Mouse (Mus musculus) ES-E14 (cell line): ENCODE measurements around the gene Hacd3. TPM values are rescaled to one million over a fixed set of nuclear protein-coding genes. Genes with fewer than 3 reads are reported as not detected.
"Not testable (repeated sequence)": the region's sequence is repeated elsewhere in the genome, so short reads cannot be mapped to it uniquely, and the experiment has no call there.

Experiments used
- DNase-seq: peaks from one replicate; pipeline ENCODE4 v3.0.0-alpha.2; 2013; ENCODE audit warnings: low read depth, low spot score
- H3K27ac ChIP-seq: 2 replicates; pipeline ENCODE4 v1.5.1; 2012; ENCODE audit warnings: low read depth, mild to moderate bottlenecking, low read length, moderate library complexity, mixed read lengths; ENCODE audit not compliant: poor library complexity, insufficient read depth, severe bottlenecking
- H3K36me3 ChIP-seq: 2 replicates; pipeline ENCODE4 v1.6.1; 2012; ENCODE audit warnings: mild to moderate bottlenecking, low read length, moderate library complexity, mixed read lengths; ENCODE audit not compliant: control insufficient read depth, poor library complexity, insufficient read depth, severe bottlenecking
- H3K4me1 ChIP-seq, 2 experiments: fragments of 150-350 bp in 1 of 2; sonication (generic) in 1 of 2; 2 replicates each; pipeline ENCODE4 v1.6.1; 2012; ENCODE audit warnings: low read length in 2 of 2, mild to moderate bottlenecking in 1 of 2, mixed read lengths in 1 of 2; ENCODE audit not compliant: control insufficient read depth in 2 of 2, insufficient read depth in 2 of 2, poor library complexity in 1 of 2
- H3K4me3 ChIP-seq, 2 experiments: fragments of 150-350 bp in 1 of 2; sonication (generic) in 1 of 2; 2 replicates each; pipeline ENCODE4 v1.5.1; 2012; ENCODE audit warnings: low read length in 2 of 2, low read depth in 1 of 2, mild to moderate bottlenecking in 1 of 2, mixed read lengths in 1 of 2; ENCODE audit not compliant: insufficient read depth in 1 of 2, poor library complexity in 1 of 2, severe bottlenecking in 1 of 2
- H3K9ac ChIP-seq: 2 replicates; pipeline ENCODE4 v1.6.1; 2012; ENCODE audit warnings: low read depth, mild to moderate bottlenecking, low read length, mixed read lengths; ENCODE audit not compliant: poor library complexity, insufficient read depth, severe bottlenecking
- H3K9me3 ChIP-seq: fragments of 150-350 bp; sonication (generic); 2 replicates; pipeline ENCODE4 v1.6.1; 2012; ENCODE audit warnings: low read depth, mild to moderate bottlenecking, low read length; ENCODE audit not compliant: control insufficient read depth, insufficient read depth
- CHD2 ChIP-seq: IDR thresholded peaks from 2 replicates; pipeline ENCODE4 v1.6.1; 2014; ENCODE audit warnings: mild to moderate bottlenecking, low read depth, low read length, inconsistent platforms
- HCFC1 ChIP-seq: IDR thresholded peaks from 2 replicates; pipeline ENCODE4 v1.6.1; 2012; ENCODE audit warnings: low read length, inconsistent platforms, borderline replicate concordance; ENCODE audit not compliant: insufficient read depth
- MAFK ChIP-seq: IDR thresholded peaks from 2 replicates; pipeline ENCODE4 v1.6.1; 2014; ENCODE audit warnings: mild to moderate bottlenecking, low read depth, low read length, inconsistent platforms; ENCODE audit not compliant: insufficient read depth
- ZC3H11A ChIP-seq: IDR thresholded peaks from 2 replicates; pipeline ENCODE4 v1.6.1; 2012; ENCODE audit warnings: low read depth, mild to moderate bottlenecking, inconsistent platforms, low read length, borderline replicate concordance
- ZNF384 ChIP-seq: IDR thresholded peaks from 2 replicates; pipeline ENCODE4 v1.6.1; 2012; ENCODE audit warnings: low read depth, low read length, inconsistent platforms
- in situ Hi-C, 2 experiments: fragments of 600-800 bp; cut with MboI; formaldehyde crosslinking; loops; one replicate each; pipeline ENCODE4 v1.15.1; 2025; ENCODE audit warnings: low sequenced_read_pairs in 2 of 2, inconsistent platforms in 1 of 2; ENCODE audit not compliant: unreplicated experiment in 2 of 2
- total RNA-seq: library from RNA; depleted of rRNA; stranded (reverse); fragments of 300-350 nt; gene quantifications from 2 replicates; pipeline ENCODE4 v1.2.3, GENCODE M21; 2012

Hacd3 gene
- total RNA-seq, 1 experiment, result 50.1 TPM

- Histone ChIP-seq H3K4me1 (peaks cover 0 to 2% of the 10 kb centered on the region in 2 experiments; a peak in 1 of 4 replicates), H3K9ac (no peak overlapping the region), H3K4me3 (no peak overlapping the region), H3K9me3 (no peaks in the 10 kb centered on the region), H3K27ac (no peak overlapping the region), H3K36me3 (peaks cover 10% of the 10 kb centered on the region; the same call in 1 of the 2 replicates)
- in situ Hi-C loops, result no loop called here
- no peak for DNase-seq
- TF ChIP-seq ZNF384 (no peak), ZC3H11A (no peak), CHD2 (no peak), MAFK (no peak), HCFC1 (no peak)
These were observed 15.8 kb downstream of the Hacd3 start for GRCm38 (mm10) chr9:65005737-65006136.

- in situ Hi-C loops, result no loop called here
- peaks cover 0 to 2% of the 10 kb centered on the region in 2 experiments; a peak in 1 of 4 replicates for H3K4me1 ChIP-seq
- H3K9me3 ChIP-seq, result no peaks in the 10 kb centered on the region
- no peak overlapping the region for H3K9ac ChIP-seq
- no peak overlapping the region for H3K4me3 ChIP-seq
- H3K36me3 ChIP-seq, result peaks cover 19% of the 10 kb centered on the region
- DNase-seq, result no peak
- TF ChIP-seq ZNF384 (no peak), CHD2 (no peak), ZC3H11A (no peak), HCFC1 (no peak), MAFK (no peak)
- no peak overlapping the region for H3K27ac ChIP-seq
These were observed 20.0 kb downstream of the Hacd3 start for GRCm38 (mm10) chr9:65001481-65001880.

GRCm38 (mm10) chr9:64995464-64995863 is 26.0 kb downstream of the Hacd3 start:
- DNase-seq, H3K4me3 ChIP-seq, H3K9me3 ChIP-seq, in situ Hi-C loops, H3K9ac ChIP-seq, H3K27ac ChIP-seq, H3K4me1 ChIP-seq, H3K36me3 ChIP-seq: not testable (repeated sequence)

- Histone ChIP-seq H3K9ac (no peak overlapping the region), H3K4me3 (no peak overlapping the region), H3K27ac (no peak overlapping the region), H3K9me3 (no peaks in the 10 kb centered on the region), H3K36me3 (peaks cover 19% of the 10 kb centered on the region), H3K4me1 (no peaks in the 10 kb centered on the region)
- in situ Hi-C loops, result no loop called here
- TF ChIP-seq ZC3H11A (no peak), HCFC1 (no peak), MAFK (no peak), ZNF384 (no peak), CHD2 (no peak)
- no peak for DNase-seq
These were observed 31.2 kb downstream of the Hacd3 start for GRCm38 (mm10) chr9:64990291-64990690.

- Histone ChIP-seq H3K9me3 (no peaks in the 10 kb centered on the region), H3K27ac (no peak overlapping the region), H3K4me1 (no peaks in the 10 kb centered on the region), H3K9ac (no peak overlapping the region), H3K36me3 (peaks cover 27% of the 10 kb centered on the region), H3K4me3 (no peak overlapping the region)
- in situ Hi-C loops, result no loop called here
- DNase-seq, result no peak
- TF ChIP-seq CHD2 (no peak), ZC3H11A (no peak), MAFK (no peak)
These were observed 33.0 kb downstream of the Hacd3 start for GRCm38 (mm10) chr9:64988443-64988842.
